Mouse (Mus musculus) telencephalon, adult 2 months (tissue): ENCODE results near the gene Sympk.
"Not testable (repeated sequence)": the region's sequence is repeated elsewhere in the genome, so short reads cannot be mapped to it uniquely, and the experiment has no call there.

Experiments used
- DNase-seq: peaks from one replicate; pipeline ENCODE4 v3.0.0-alpha.2; 2011; ENCODE audit warnings: low read depth, low spot score

Sympk gene

GRCm38 (mm10) chr7:19052345-19053135, 28.4 kb downstream of the Sympk start:
- DNase-seq, result peak; percentile 83

GRCm38 (mm10) chr7:19053136-19053532, 29.0 kb downstream of the Sympk start:
- DNase-seq, result no peak

- no peak for DNase-seq
Measured at GRCm38 (mm10) chr7:19054047-19054776, 30.0 kb downstream of the Sympk start, which contains the start of gene Rsph6a. Gene Rsph6a (plus strand): TSS chr7:19054690.

- DNase-seq, result no peak
Measured at GRCm38 (mm10) chr7:19054777-19055076, 30.6 kb downstream of the Sympk start.

- DNase-seq, result no peak
Measured at GRCm38 (mm10) chr7:19055108-19055507, 30.9 kb downstream of the Sympk start.

- no peak for DNase-seq
Measured at GRCm38 (mm10) chr7:19057405-19057804, 33.2 kb downstream of the Sympk start.

- DNase-seq, result no peak
Measured at GRCm38 (mm10) chr7:19065896-19066295, 41.7 kb downstream of the Sympk start.

GRCm38 (mm10) chr7:19067063-19067462, 42.9 kb downstream of the Sympk start:
- no peak for DNase-seq

GRCm38 (mm10) chr7:19067935-19068334, 43.8 kb downstream of the Sympk start:
- no peak for DNase-seq

GRCm38 (mm10) chr7:19068707-19069106, 44.5 kb downstream of the Sympk start:
- no peak for DNase-seq

- DNase-seq, result no peak
Measured at GRCm38 (mm10) chr7:19069500-19069899, 45.3 kb downstream of the Sympk start.

- not testable (repeated sequence) for DNase-seq
Measured at GRCm38 (mm10) chr7:19071024-19071423, 46.8 kb downstream of the Sympk start.

- no peak for DNase-seq
Measured at GRCm38 (mm10) chr7:19073504-19073903, 49.3 kb downstream of the Sympk start.

- no peak for DNase-seq
Measured at GRCm38 (mm10) chr7:19074494-19074893, 50.3 kb downstream of the Sympk start.

GRCm38 (mm10) chr7:19075231-19075630, 51.1 kb downstream of the Sympk start:
- DNase-seq, result no peak

- peak; percentile 96 for DNase-seq
Measured at GRCm38 (mm10) chr7:19075723-19076585, 51.8 kb downstream of the Sympk start, which contains the start of gene Dmwd. Gene Dmwd (plus strand): TSS chr7:19076227.

- DNase-seq, result no peak
Measured at GRCm38 (mm10) chr7:19076586-19076991, 52.4 kb downstream of the Sympk start.

GRCm38 (mm10) chr7:19077761-19078160, 53.6 kb downstream of the Sympk start:
- DNase-seq, result no peak

GRCm38 (mm10) chr7:19078732-19079131, 54.6 kb downstream of the Sympk start:
- DNase-seq, result no peak

GRCm38 (mm10) chr7:19080451-19080950, 56.3 kb downstream of the Sympk start:
- DNase-seq, result no peak

GRCm38 (mm10) chr7:19082171-19082570, 58.0 kb downstream of the Sympk start:
- DNase-seq, result no peak

- no peak for DNase-seq
Measured at GRCm38 (mm10) chr7:19083096-19083495, 58.9 kb downstream of the Sympk start.
